Mouse (Mus musculus) cerebellum, postnatal 25 days (tissue): ENCODE results near the gene Mob1b.
A peak's percentile ranks its signal among the peaks of the same experiment; 100 is the strongest.

ENCODE experiments used
- DNase-seq, 2 experiments: peaks; one replicate each; pipeline ENCODE4 v3.0.0; 2021; ENCODE audit warnings: mixed read lengths in 2 of 2

Gene Mob1b

GRCm38 (mm10) chr5:88720116-88721002 lies at the start of gene Mob1b:
TSS of gene Mob1b (plus strand) at chr5:88720855.
- DNase-seq, result peak; percentile 100

- peak in 1 of 2 experiments; percentile 61 for DNase-seq
Observed at GRCm38 (mm10) chr5:88674703-88675442, 45.8 kb upstream of the Mob1b start.

GRCm38 (mm10) chr5:88675443-88676387 lies 44.9 kb upstream of the Mob1b start, which contains the start of gene Grsf1:
TSS of gene Grsf1 (minus strand) at chr5:88676171.
- DNase-seq, result peak; percentile 95 to 98

- DNase-seq, result no peak
Observed at GRCm38 (mm10) chr5:88678929-88679328, 41.7 kb upstream of the Mob1b start.

- no peak for DNase-seq
Observed at GRCm38 (mm10) chr5:88679341-88679740, 41.3 kb upstream of the Mob1b start.

- no peak for DNase-seq
Observed at GRCm38 (mm10) chr5:88680567-88680966, 40.1 kb upstream of the Mob1b start.

- no peak for DNase-seq
Observed at GRCm38 (mm10) chr5:88683706-88684105, 36.9 kb upstream of the Mob1b start.

GRCm38 (mm10) chr5:88684226-88684625 lies 36.4 kb upstream of the Mob1b start:
- DNase-seq, result no peak

- DNase-seq, result no peak
Observed at GRCm38 (mm10) chr5:88685306-88685705, 35.3 kb upstream of the Mob1b start.

GRCm38 (mm10) chr5:88685745-88686299 lies 34.8 kb upstream of the Mob1b start:
- no peak for DNase-seq

GRCm38 (mm10) chr5:88687996-88688406 lies 32.7 kb upstream of the Mob1b start:
- no peak for DNase-seq

GRCm38 (mm10) chr5:88688583-88689187 lies 32.0 kb upstream of the Mob1b start:
- DNase-seq, result no peak

GRCm38 (mm10) chr5:88689279-88689938 lies 31.2 kb upstream of the Mob1b start:
- DNase-seq, result peak in 1 of 2 experiments; percentile 36

- DNase-seq, result no peak
Observed at GRCm38 (mm10) chr5:88690681-88691505, 29.8 kb upstream of the Mob1b start.

GRCm38 (mm10) chr5:88691506-88692095 lies 29.1 kb upstream of the Mob1b start:
- no peak for DNase-seq

GRCm38 (mm10) chr5:88692586-88692985 lies 28.1 kb upstream of the Mob1b start:
- no peak for DNase-seq

- no peak for DNase-seq
Observed at GRCm38 (mm10) chr5:88693057-88693456, 27.6 kb upstream of the Mob1b start.

GRCm38 (mm10) chr5:88697291-88697690 lies 23.4 kb upstream of the Mob1b start:
- peak in 1 of 2 experiments; percentile 41 for DNase-seq

GRCm38 (mm10) chr5:88699251-88699913 lies 21.3 kb upstream of the Mob1b start:
- no peak for DNase-seq
